Mouse (Mus musculus) hindbrain, embryonic 13.5 days (tissue): Measurements from ENCODE around the gene Opn4. TPM values are rescaled to one million over a fixed set of nuclear protein-coding genes. Genes with fewer than 3 reads are reported as not detected.

Source experiments
- ATAC-seq: fragments of 200-750 bp; cut with Nextera tagmentation; 2 replicates; pipeline ENCODE4 v1.8.0; 2017; ENCODE audit warnings: moderate TSS enrichment; ENCODE audit not compliant: low FRiP score
- H3K27ac ChIP-seq: fragments of 300-500 bp; sonication (generic); 2 replicates; pipeline ENCODE4 v1.5.1; 2015; ENCODE audit warnings: inconsistent platforms, mild to moderate bottlenecking, moderate library complexity
- H3K27me3 ChIP-seq: fragments of 300-500 bp; sonication (generic); 2 replicates; pipeline ENCODE4 v1.6.1; 2015; ENCODE audit warnings: mild to moderate bottlenecking, inconsistent platforms
- H3K36me3 ChIP-seq: fragments of 300-500 bp; sonication (generic); 2 replicates; pipeline ENCODE4 v1.6.1; 2015; ENCODE audit warnings: mild to moderate bottlenecking, inconsistent platforms
- H3K4me1 ChIP-seq: fragments of 300-500 bp; sonication (generic); replicated peaks from 2 replicates; pipeline ENCODE4 v1.6.1; 2015; ENCODE audit warnings: inconsistent platforms
- H3K4me2 ChIP-seq: fragments of 300-500 bp; sonication (generic); 2 replicates; pipeline ENCODE4 v1.6.1; 2015; ENCODE audit warnings: inconsistent platforms, mild to moderate bottlenecking, moderate library complexity
- H3K4me3 ChIP-seq: fragments of 300-500 bp; sonication (generic); 2 replicates; pipeline ENCODE4 v1.5.1; 2015; ENCODE audit warnings: mild to moderate bottlenecking, inconsistent platforms
- H3K9ac ChIP-seq: fragments of 300-500 bp; sonication (generic); 2 replicates; pipeline ENCODE4 v1.6.1; 2015; ENCODE audit warnings: mild to moderate bottlenecking, inconsistent platforms
- H3K9me3 ChIP-seq: fragments of 300-500 bp; sonication (generic); 2 replicates; pipeline ENCODE4 v1.6.1; 2016; ENCODE audit warnings: inconsistent platforms
- WGBS: fragments of 180-500 bp; shearing (Covaris S2); methylation state at CpG from one replicate; pipeline ENCODE4 v1.1.7; 2015; 5-methylcytosine and 5-hydroxymethylcytosine counted together
- polyA plus RNA-seq: library from polyadenylated mRNA; unstranded; fragments of >200 nt; fragmentation: Nextera tagmentation; extraction: Ambion mirVana; gene quantifications from 2 replicates; pipeline ENCODE4 v1.2.1, GENCODE M21; 2015

The Opn4 gene
- polyA plus RNA-seq, 1 experiment from 2014 or later: not detected

DNA sequence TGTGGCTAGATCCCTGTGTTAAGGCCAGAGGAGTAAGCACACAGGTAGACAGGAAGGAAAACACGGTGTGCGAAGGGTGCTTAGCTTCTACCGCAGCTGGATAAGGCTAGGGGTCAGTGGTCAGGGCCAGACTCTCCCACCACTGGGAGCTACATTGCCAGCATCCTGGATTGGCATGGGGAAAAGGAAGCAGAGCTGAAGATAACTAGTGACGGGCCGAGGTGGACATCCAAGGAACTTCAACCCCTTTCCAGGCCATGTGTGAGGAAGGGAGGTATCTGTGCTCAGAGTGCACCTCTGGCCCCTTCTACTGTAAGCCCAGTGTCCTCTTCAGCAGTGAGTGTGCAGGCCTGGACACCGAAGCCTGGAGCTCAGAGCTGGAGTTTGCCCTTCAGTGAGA is 46.5 kb downstream of the Opn4 start:
- WGBS: 91% methylated on average over 6 of the region's 6 CpGs
- Histone ChIP-seq H3K36me3 (no peaks in the 10 kb centered on the region), H3K9ac (no peak overlapping the region), H3K27me3 (0 out of 2 replicates have a peak, but pooled peaks cover 5% of the 10 kb centered on the region), H3K4me2 (no peak overlapping the region), H3K4me3 (no peak overlapping the region), H3K9me3 (no peaks in the 10 kb centered on the region), H3K27ac (no peak overlapping the region), H3K4me1 (0 out of 2 replicates have a peak, but pooled peaks cover 6% of the 10 kb centered on the region)
- no peak for ATAC-seq

DNA sequence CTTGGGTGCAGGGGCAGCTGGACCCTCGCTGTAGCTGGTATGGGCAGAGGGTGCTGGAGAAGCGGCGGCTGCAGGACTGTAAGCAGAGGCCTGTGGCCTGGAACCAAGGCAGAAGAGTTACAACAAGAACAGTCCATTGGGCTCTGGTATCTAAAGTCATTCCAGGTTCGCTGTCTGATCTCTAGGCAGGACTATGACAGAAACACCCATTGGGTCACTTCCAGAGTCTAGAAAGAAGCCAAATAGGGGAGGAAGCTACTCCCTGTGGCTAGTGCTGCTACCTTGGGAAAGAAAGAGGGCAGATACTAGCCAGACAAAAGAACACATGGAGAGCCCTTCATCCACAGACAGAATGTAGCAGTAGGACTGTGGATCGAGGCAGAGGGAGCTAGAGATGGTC is 47.7 kb downstream of the Opn4 start:
- 91% methylated on average over 5 of the region's 5 CpGs for WGBS
- peaks cover 12% of the 10 kb centered on the region; the same call in 1 of the 2 replicates for H3K4me1 ChIP-seq
- ATAC-seq: no peak

DNA sequence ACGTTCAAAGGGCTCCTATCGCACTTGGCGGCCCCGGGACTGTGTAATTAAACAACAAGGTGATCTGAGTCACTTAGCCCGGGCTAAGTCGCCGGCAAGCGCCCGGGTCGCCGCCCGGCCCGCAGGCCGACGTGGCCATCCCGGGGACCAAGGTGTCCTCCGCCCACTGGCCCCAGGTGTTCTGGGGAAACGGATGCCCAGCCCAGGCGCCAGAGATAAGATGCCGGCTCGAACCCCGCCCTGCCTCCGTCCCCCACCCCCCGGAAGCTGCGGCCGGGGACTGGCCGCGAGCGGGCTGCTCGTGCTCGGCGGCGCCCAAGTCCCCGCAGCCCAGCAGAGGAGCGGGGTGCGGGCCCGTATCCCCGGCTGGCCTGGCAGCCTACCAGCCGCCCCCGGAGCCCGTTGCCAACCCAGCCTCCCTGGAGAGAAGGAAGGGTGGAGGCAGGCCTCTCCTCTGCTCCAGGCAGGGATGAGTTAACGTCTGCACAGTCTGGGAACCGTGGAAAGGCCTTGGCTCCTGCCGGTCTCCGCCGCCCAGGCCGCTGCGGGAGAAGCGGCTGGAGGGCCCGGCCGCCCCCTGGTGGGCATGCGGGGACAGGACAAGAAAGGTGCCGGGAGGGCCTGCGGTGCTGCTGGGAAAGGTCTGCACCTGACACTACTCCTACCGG is 50.8 kb downstream of the Opn4 start:
- peak overlapping the region; percentile 84 for H3K4me3 ChIP-seq
- H3K4me2 ChIP-seq: peak overlapping the region; percentile 67
- H3K9me3 ChIP-seq: no peaks in the 10 kb centered on the region
- no peaks in the 10 kb centered on the region for H3K36me3 ChIP-seq
- peak; percentile 96 for ATAC-seq
- H3K4me1 ChIP-seq: peaks cover 8% of the 10 kb centered on the region; the same call in 1 of the 2 replicates
- under 1% methylated on average over 49 of the region's 55 CpGs for WGBS
- peak overlapping the region; percentile 91 for H3K27ac ChIP-seq
- peak overlapping the region; percentile 90 for H3K9ac ChIP-seq
- H3K27me3 ChIP-seq: 0 out of 2 replicates have a peak, but pooled peaks cover 20% of the 10 kb centered on the region

More for the DNA sequence above, 47.7 kb downstream of the Opn4 start:
- Histone ChIP-seq H3K27ac (no peak overlapping the region; the same call in 1 of the 2 replicates), H3K27me3 (0 out of 2 replicates have a peak, but pooled peaks cover 9% of the 10 kb centered on the region), H3K4me2 (no peak overlapping the region), H3K9me3 (no peaks in the 10 kb centered on the region), H3K4me3 (no peak overlapping the region), H3K9ac (no peak overlapping the region), H3K36me3 (no peaks in the 10 kb centered on the region)

DNA sequence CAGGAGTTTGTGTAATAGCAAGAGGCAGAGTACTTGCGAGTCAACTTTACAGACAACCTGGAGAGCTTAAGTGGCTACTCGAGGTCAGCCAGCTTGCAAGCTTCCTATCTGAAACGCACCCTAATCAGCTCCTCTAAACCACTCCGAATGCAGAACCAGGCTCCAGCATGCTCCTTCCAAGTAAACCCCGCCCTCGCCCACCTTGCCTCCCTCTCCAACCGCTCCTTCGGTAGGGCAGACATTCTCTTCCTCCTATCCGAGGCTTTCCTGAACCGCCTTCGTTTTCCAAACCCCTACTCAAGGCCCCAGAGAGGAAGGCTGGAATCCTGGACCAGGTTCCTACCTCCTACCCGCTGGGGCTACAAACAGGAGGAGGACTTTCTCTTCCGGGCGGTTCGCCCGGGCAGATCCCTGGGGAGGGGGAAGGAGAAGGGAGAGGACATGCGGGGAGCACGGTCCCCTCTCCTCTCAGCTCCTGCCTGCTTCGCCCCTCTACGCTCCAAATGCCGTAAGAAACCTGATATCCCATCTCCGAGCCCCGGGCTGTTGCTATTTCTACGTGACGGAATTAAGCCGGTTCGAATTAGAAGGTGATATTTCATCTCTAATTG is 51.4 kb downstream of the Opn4 start:
- H3K27me3 ChIP-seq: 0 out of 2 replicates have a peak, but pooled peaks cover 18% of the 10 kb centered on the region
- under 1% methylated on average over 27 of the region's 27 CpGs for WGBS
- no peaks in the 10 kb centered on the region for H3K36me3 ChIP-seq
- H3K4me3 ChIP-seq: peak overlapping the region; percentile 84
- peak overlapping the region; percentile 91 for H3K27ac ChIP-seq
- peaks cover 8% of the 10 kb centered on the region; the same call in 1 of the 2 replicates for H3K4me1 ChIP-seq
- H3K9me3 ChIP-seq: no peaks in the 10 kb centered on the region
- peak; percentile 55 for ATAC-seq
- H3K4me2 ChIP-seq: peak overlapping the region; percentile 67
- H3K9ac ChIP-seq: peak overlapping the region; percentile 90

DNA sequence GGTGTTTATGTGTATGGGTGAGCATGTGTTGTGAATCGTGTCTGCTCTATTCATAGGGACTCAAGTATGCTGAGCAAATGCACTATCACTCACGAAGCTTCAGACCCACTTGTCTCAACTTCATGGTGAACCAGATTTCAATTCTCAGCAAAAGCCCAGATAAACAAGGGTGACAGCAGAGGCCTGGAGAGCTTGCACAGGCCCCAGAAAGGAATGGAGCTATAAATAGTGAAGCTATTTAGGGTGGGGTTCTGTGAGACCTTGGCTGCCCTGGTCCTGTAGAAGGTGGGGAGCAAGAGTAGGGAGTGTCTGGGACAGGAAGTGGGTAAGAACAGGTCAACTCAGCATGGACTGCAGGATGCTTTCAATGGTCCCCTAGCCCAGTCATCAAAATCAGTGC is 55.4 kb downstream of the Opn4 start:
- Histone ChIP-seq H3K4me1 (peaks cover 7% of the 10 kb centered on the region; the same call in 1 of the 2 replicates), H3K9ac (no peak overlapping the region), H3K27ac (no peak overlapping the region), H3K4me3 (no peak overlapping the region), H3K9me3 (no peaks in the 10 kb centered on the region), H3K27me3 (peaks cover 20% of the 10 kb centered on the region; the same call in 1 of the 2 replicates), H3K36me3 (no peaks in the 10 kb centered on the region), H3K4me2 (no peak overlapping the region)
- whole genome bisulfite sequencing: 83% methylated on average over 2 of the region's 2 CpGs
- no peak for ATAC-seq

GRCm38 (mm10) chr14:34544001-34544400 is 55.9 kb downstream of the Opn4 start:
- WGBS: 84% methylated on average over 6 of the region's 6 CpGs
- no peaks in the 10 kb centered on the region for H3K36me3 ChIP-seq

GRCm38 (mm10) chr14:34543596-34543995 is 56.3 kb downstream of the Opn4 start:
- no peaks in the 10 kb centered on the region for H3K36me3 ChIP-seq
- no peak overlapping the region for H3K9ac ChIP-seq
- no peak overlapping the region for H3K27ac ChIP-seq
- peaks cover 20% of the 10 kb centered on the region; the same call in 1 of the 2 replicates for H3K27me3 ChIP-seq
- ATAC-seq: no peak
- H3K4me2 ChIP-seq: no peak overlapping the region
- WGBS: 78% methylated on average over 6 of the region's 6 CpGs
- no peak overlapping the region for H3K4me3 ChIP-seq
- peaks cover 6% of the 10 kb centered on the region; the same call in 1 of the 2 replicates for H3K4me1 ChIP-seq
- H3K9me3 ChIP-seq: no peaks in the 10 kb centered on the region

More at GRCm38 (mm10) chr14:34544001-34544400, 55.9 kb downstream of the Opn4 start:
- Histone ChIP-seq H3K27ac (no peak overlapping the region), H3K4me3 (no peak overlapping the region), H3K27me3 (peaks cover 20% of the 10 kb centered on the region; the same call in 1 of the 2 replicates), H3K4me1 (peaks cover 6% of the 10 kb centered on the region; the same call in 1 of the 2 replicates), H3K9me3 (no peaks in the 10 kb centered on the region), H3K9ac (no peak overlapping the region), H3K4me2 (no peak overlapping the region)
- no peak for ATAC-seq

- no peak for ATAC-seq
- Histone ChIP-seq H3K9ac (no peak overlapping the region), H3K27me3 (peaks cover 16% of the 10 kb centered on the region; the same call in 1 of the 2 replicates), H3K4me1 (no peaks in the 10 kb centered on the region), H3K36me3 (no peaks in the 10 kb centered on the region), H3K4me3 (no peak overlapping the region), H3K9me3 (no peaks in the 10 kb centered on the region), H3K27ac (no peak overlapping the region), H3K4me2 (no peak overlapping the region)
- WGBS: 89% methylated on average over 5 of the region's 5 CpGs
Observed at GRCm38 (mm10) chr14:34541896-34542295, 58.0 kb downstream of the Opn4 start.

DNA sequence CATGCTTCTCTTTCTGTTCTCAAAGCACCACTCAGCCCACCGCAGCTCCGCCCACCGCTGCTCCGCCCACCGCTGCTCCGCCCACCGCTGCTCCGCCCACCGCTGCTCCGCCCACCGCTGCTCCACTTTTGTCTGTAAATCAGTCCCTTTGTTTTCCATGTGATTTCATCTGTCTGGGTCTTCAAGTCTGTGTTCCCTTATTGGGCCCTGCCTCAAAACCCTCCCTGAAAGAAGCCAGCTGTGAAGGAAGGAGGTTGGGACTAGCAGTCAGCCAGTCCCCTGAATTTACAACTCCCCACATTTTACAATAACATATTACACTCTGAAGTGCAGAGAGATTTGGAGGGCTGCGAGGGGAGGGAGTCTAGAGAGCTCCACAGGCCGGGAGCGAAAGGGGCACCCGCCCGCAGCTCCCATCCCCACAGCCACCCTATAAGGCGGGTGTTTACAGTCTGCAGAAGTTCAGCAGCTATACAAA is 59.2 kb downstream of the Opn4 start:
- 19% methylated on average over 16 of the region's 17 CpGs for WGBS
- Histone ChIP-seq H3K36me3 (no peaks in the 10 kb centered on the region), H3K27me3 (peaks cover 13% of the 10 kb centered on the region; the same call in 1 of the 2 replicates), H3K4me3 (no peak overlapping the region), H3K9ac (no peak overlapping the region), H3K4me2 (no peak overlapping the region), H3K27ac (no peak overlapping the region), H3K9me3 (no peaks in the 10 kb centered on the region), H3K4me1 (no peaks in the 10 kb centered on the region)
- ATAC-seq: no peak

Other genes starting within 250 kb of the Opn4 start
- not detected in 2 replicates for gene Fam25c, start 244.7 kb downstream of the Opn4 start, polyA plus RNA-seq
- gene Sncg, start 225.4 kb downstream of the Opn4 start, polyA plus RNA-seq: 235 and 244 TPM in 2 replicates
- gene Mmrn2, start 224.7 kb downstream of the Opn4 start, polyA plus RNA-seq: 5.6 and 5.7 TPM in 2 replicates
- gene Bmpr1a, start 96.8 kb downstream of the Opn4 start, polyA plus RNA-seq: 19.5 and 20.5 TPM in 2 replicates
- gene 9230112D13Rik, start 77.3 kb downstream of the Opn4 start, polyA plus RNA-seq: not detected in 2 replicates
- gene Ldb3, start 11.5 kb downstream of the Opn4 start, polyA plus RNA-seq: 0.50 and 0.56 TPM in 2 replicates
- gene Wapl, start 73.8 kb upstream of the Opn4 start, polyA plus RNA-seq: 19.2 and 19.4 TPM in 2 replicates
- 3.5 and 3.6 TPM in 2 replicates for gene Grid1, start 220.0 kb upstream of the Opn4 start, polyA plus RNA-seq